Mouse (Mus musculus): Measurements from ENCODE around the gene Rab6b. TPM values are rescaled to one million over a fixed set of nuclear protein-coding genes. Genes with fewer than 3 reads are reported as not detected.

Gene Rab6b
- polyA plus RNA-seq, 1 experiment from 2014 or later: 6.8 TPM

GRCm38 (mm10) chr9:103124746-103125145 is 13.2 kb downstream of the Rab6b start:
- Histone ChIP-seq H3K4me3 (no peak overlapping the region), H3K36me3 (replicated peaks) (peaks cover 11% of the 10 kb centered on the region; the same call in 1 of the 2 replicates), H3K4me1 (peaks cover 6% of the 10 kb centered on the region; the same call in 1 of the 2 replicates), H3K9me3 (no peaks in the 10 kb centered on the region), H3K27ac (replicated peaks) (no peak overlapping the region), H3K27me3 (replicated peaks; ENCODE audit: low read depth, poor library complexity, severe bottlenecking) (no peaks in the 10 kb centered on the region)
- WGBS: 93% methylated on average over 4 of the region's 4 CpGs
- DNase-seq (ENCODE audit: low spot score): no peak

- H3K27ac ChIP-seq (replicated peaks): peak overlapping the region; percentile 44
- no peaks in the 10 kb centered on the region for H3K27me3 ChIP-seq (replicated peaks; ENCODE audit: low read depth, poor library complexity, severe bottlenecking)
- H3K4me1 ChIP-seq: peaks cover 35% of the 10 kb centered on the region
- H3K9me3 ChIP-seq: no peaks in the 10 kb centered on the region
- 23% methylated on average over 6 of the region's 6 CpGs for WGBS
- H3K4me3 ChIP-seq: no peak overlapping the region
- peaks cover 10% of the 10 kb centered on the region; the same call in 1 of the 2 replicates for H3K36me3 ChIP-seq (replicated peaks)
- DNase-seq (ENCODE audit: low spot score): no peak
Observed at GRCm38 (mm10) chr9:103133493-103134124, 22.0 kb downstream of the Rab6b start.

GRCm38 (mm10) chr9:103134450-103135030 is 23.0 kb downstream of the Rab6b start:
- H3K36me3 ChIP-seq (replicated peaks): 0 out of 2 replicates have a peak, but pooled peaks cover 2% of the 10 kb centered on the region

GRCm38 (mm10) chr9:103139481-103139880 is 27.9 kb downstream of the Rab6b start:
- H3K4me1 ChIP-seq: peaks cover 39% of the 10 kb centered on the region
- WGBS: 56% methylated on average over 6 of the region's 6 CpGs

More at GRCm38 (mm10) chr9:103134450-103135030, 23.0 kb downstream of the Rab6b start:
- H3K27ac ChIP-seq (replicated peaks): peak overlapping the region; percentile 16; the same call in 1 of the 2 replicates
- DNase-seq (ENCODE audit: low spot score): no peak
- WGBS: 59% methylated on average over 9 of the region's 9 CpGs
- peaks cover 42% of the 10 kb centered on the region for H3K4me1 ChIP-seq
- H3K4me3 ChIP-seq: no peak overlapping the region
- no peaks in the 10 kb centered on the region for H3K9me3 ChIP-seq
- no peaks in the 10 kb centered on the region for H3K27me3 ChIP-seq (replicated peaks; ENCODE audit: low read depth, poor library complexity, severe bottlenecking)

GRCm38 (mm10) chr9:103140384-103140783 is 28.8 kb downstream of the Rab6b start:
- no peak for DNase-seq (ENCODE audit: low spot score)
- no peak overlapping the region for H3K4me3 ChIP-seq
- peaks cover 41% of the 10 kb centered on the region for H3K4me1 ChIP-seq
- H3K9me3 ChIP-seq: no peaks in the 10 kb centered on the region
- 0 out of 2 replicates have a peak, but pooled peaks cover 9% of the 10 kb centered on the region for H3K36me3 ChIP-seq (replicated peaks)
- H3K27ac ChIP-seq (replicated peaks): no peak overlapping the region
- H3K27me3 ChIP-seq (replicated peaks; ENCODE audit: low read depth, poor library complexity, severe bottlenecking): 0 out of 2 replicates have a peak, but pooled peaks cover 3% of the 10 kb centered on the region
- WGBS: 83% methylated on average over 6 of the region's 6 CpGs

More at GRCm38 (mm10) chr9:103139481-103139880, 27.9 kb downstream of the Rab6b start:
- Histone ChIP-seq H3K27ac (replicated peaks) (no peak overlapping the region), H3K36me3 (replicated peaks) (0 out of 2 replicates have a peak, but pooled peaks cover 9% of the 10 kb centered on the region), H3K9me3 (no peaks in the 10 kb centered on the region), H3K4me3 (no peak overlapping the region), H3K27me3 (replicated peaks; ENCODE audit: low read depth, poor library complexity, severe bottlenecking) (no peaks in the 10 kb centered on the region)
- DNase-seq (ENCODE audit: low spot score): no peak

- Histone ChIP-seq H3K27me3 (replicated peaks; ENCODE audit: low read depth, poor library complexity, severe bottlenecking) (0 out of 2 replicates have a peak, but pooled peaks cover 3% of the 10 kb centered on the region), H3K4me3 (no peak overlapping the region), H3K4me1 (peaks cover 49% of the 10 kb centered on the region), H3K27ac (replicated peaks) (no peak overlapping the region), H3K9me3 (no peaks in the 10 kb centered on the region), H3K36me3 (replicated peaks) (0 out of 2 replicates have a peak, but pooled peaks cover 9% of the 10 kb centered on the region)
- no peak for DNase-seq (ENCODE audit: low spot score)
- 93% methylated on average over 7 of the region's 7 CpGs for WGBS
Observed at GRCm38 (mm10) chr9:103141266-103141665, 29.7 kb downstream of the Rab6b start.

- no peak overlapping the region for H3K4me3 ChIP-seq
- DNase-seq (ENCODE audit: low spot score): no peak
- 0 out of 2 replicates have a peak, but pooled peaks cover 9% of the 10 kb centered on the region for H3K36me3 ChIP-seq (replicated peaks)
- 61% methylated on average over 4 of the region's 4 CpGs for WGBS
- H3K9me3 ChIP-seq: no peaks in the 10 kb centered on the region
- 0 out of 2 replicates have a peak, but pooled peaks cover 3% of the 10 kb centered on the region for H3K27me3 ChIP-seq (replicated peaks; ENCODE audit: low read depth, poor library complexity, severe bottlenecking)
- peak overlapping the region; percentile 30; the same call in 1 of the 2 replicates for H3K27ac ChIP-seq (replicated peaks)
- H3K4me1 ChIP-seq: peaks cover 49% of the 10 kb centered on the region
Observed at GRCm38 (mm10) chr9:103143881-103144280, 32.3 kb downstream of the Rab6b start.

- no peak for DNase-seq (ENCODE audit: low spot score)
- WGBS: 35% methylated on average over 5 of the region's 5 CpGs
- Histone ChIP-seq H3K36me3 (replicated peaks) (0 out of 2 replicates have a peak, but pooled peaks cover 9% of the 10 kb centered on the region), H3K9me3 (no peaks in the 10 kb centered on the region), H3K4me3 (no peak overlapping the region), H3K4me1 (peaks cover 37% of the 10 kb centered on the region), H3K27me3 (replicated peaks; ENCODE audit: low read depth, poor library complexity, severe bottlenecking) (0 out of 2 replicates have a peak, but pooled peaks cover 3% of the 10 kb centered on the region), H3K27ac (replicated peaks) (peak overlapping the region; percentile 21; the same call in 1 of the 2 replicates)
Observed at GRCm38 (mm10) chr9:103145351-103145750, 33.8 kb downstream of the Rab6b start.

- H3K27ac ChIP-seq (replicated peaks): no peak overlapping the region
- 83% methylated on average over 10 of the region's 10 CpGs for WGBS
- H3K4me3 ChIP-seq: no peak overlapping the region
- 0 out of 2 replicates have a peak, but pooled peaks cover 3% of the 10 kb centered on the region for H3K27me3 ChIP-seq (replicated peaks; ENCODE audit: low read depth, poor library complexity, severe bottlenecking)
- 0 out of 2 replicates have a peak, but pooled peaks cover 7% of the 10 kb centered on the region for H3K36me3 ChIP-seq (replicated peaks)
- H3K9me3 ChIP-seq: no peaks in the 10 kb centered on the region
- DNase-seq (ENCODE audit: low spot score): no peak
- peaks cover 36% of the 10 kb centered on the region for H3K4me1 ChIP-seq
Observed at GRCm38 (mm10) chr9:103146257-103146656, 34.7 kb downstream of the Rab6b start.

- Histone ChIP-seq H3K4me3 (no peak overlapping the region), H3K9me3 (no peaks in the 10 kb centered on the region), H3K36me3 (replicated peaks) (0 out of 2 replicates have a peak, but pooled peaks cover 5% of the 10 kb centered on the region), H3K27ac (replicated peaks) (no peak overlapping the region), H3K4me1 (peaks cover 36% of the 10 kb centered on the region), H3K27me3 (replicated peaks; ENCODE audit: low read depth, poor library complexity, severe bottlenecking) (0 out of 2 replicates have a peak, but pooled peaks cover 3% of the 10 kb centered on the region)
- no peak for DNase-seq (ENCODE audit: low spot score)
- 31% methylated on average over 9 of the region's 9 CpGs for WGBS
Observed at GRCm38 (mm10) chr9:103146703-103147102, 35.1 kb downstream of the Rab6b start.

GRCm38 (mm10) chr9:103147103-103147502 is 35.5 kb downstream of the Rab6b start:
- WGBS: 68% methylated on average over 13 of the region's 13 CpGs
- no peak for DNase-seq (ENCODE audit: low spot score)
- Histone ChIP-seq H3K4me3 (no peak overlapping the region), H3K27ac (replicated peaks) (no peak overlapping the region), H3K4me1 (peaks cover 36% of the 10 kb centered on the region), H3K36me3 (replicated peaks) (0 out of 2 replicates have a peak, but pooled peaks cover 5% of the 10 kb centered on the region), H3K9me3 (no peaks in the 10 kb centered on the region), H3K27me3 (replicated peaks; ENCODE audit: low read depth, poor library complexity, severe bottlenecking) (0 out of 2 replicates have a peak, but pooled peaks cover 3% of the 10 kb centered on the region)

- Histone ChIP-seq H3K9me3 (no peaks in the 10 kb centered on the region), H3K27ac (replicated peaks) (no peak overlapping the region), H3K4me3 (no peak overlapping the region), H3K36me3 (replicated peaks) (no peaks in the 10 kb centered on the region), H3K27me3 (replicated peaks; ENCODE audit: low read depth, poor library complexity, severe bottlenecking) (0 out of 2 replicates have a peak, but pooled peaks cover 3% of the 10 kb centered on the region), H3K4me1 (peaks cover 31% of the 10 kb centered on the region)
- DNase-seq (ENCODE audit: low spot score): no peak
- 90% methylated on average over 12 of the region's 12 CpGs for WGBS
Observed at GRCm38 (mm10) chr9:103149074-103149799, 37.6 kb downstream of the Rab6b start.

Data from embryonic facial prominence, embryonic 10.5 days (tissue).